Mouse (Mus musculus): ENCODE results near the gene Adgrl3.
"Not testable (repeated sequence)": the region's sequence is repeated elsewhere in the genome, so short reads cannot be mapped to it uniquely, and the experiment has no call there.

Adgrl3 gene

DNA sequence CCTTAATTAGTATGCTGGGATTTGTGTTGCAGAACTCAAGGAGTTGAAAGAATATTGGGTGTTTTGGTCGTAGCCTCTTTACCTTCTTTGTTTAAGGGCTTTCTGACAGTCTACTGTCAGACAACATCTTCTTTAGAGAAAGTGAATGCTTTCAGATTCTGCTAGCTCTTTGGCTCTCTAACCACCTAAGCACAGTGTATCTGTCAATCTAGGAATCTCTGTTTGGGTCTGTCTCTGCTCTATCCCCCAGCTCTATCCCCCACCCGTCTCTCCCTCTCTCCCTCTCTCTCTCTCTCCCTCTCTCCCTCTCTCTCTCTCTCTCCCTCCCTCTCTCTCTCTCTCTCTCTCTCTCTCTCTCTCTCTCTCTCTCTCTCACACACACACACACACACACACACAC, 535.2 kb downstream of the Adgrl3 start:
- in situ Hi-C loops (cut with MboI, MseI) = not testable (repeated sequence)

- in situ Hi-C loops (cut with MboI, MseI) = no loop called here
These were observed 536.1 kb downstream of the Adgrl3 start for GRCm38 (mm10) chr5:81556008-81556407.

DNA sequence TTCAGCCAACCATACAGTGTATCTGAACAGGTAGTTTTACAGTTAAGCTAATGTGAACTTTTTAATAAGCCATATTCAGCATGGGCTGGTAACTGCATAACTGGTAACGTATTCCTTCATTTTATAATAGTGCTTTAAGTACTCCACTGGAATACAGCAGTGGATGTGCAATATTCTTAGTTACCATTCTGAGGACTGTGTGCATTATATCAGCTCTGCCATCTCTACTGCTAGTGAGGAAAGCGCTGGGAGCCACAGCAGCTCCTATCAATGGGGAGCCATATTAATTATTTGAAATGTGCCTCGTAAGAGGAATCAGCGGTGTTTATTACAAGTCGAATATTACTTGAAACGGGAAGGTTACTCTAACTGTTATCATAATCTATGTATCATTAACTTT, 539.0 kb downstream of the Adgrl3 start:
- in situ Hi-C loops (cut with MboI, MseI) = no loop called here

DNA sequence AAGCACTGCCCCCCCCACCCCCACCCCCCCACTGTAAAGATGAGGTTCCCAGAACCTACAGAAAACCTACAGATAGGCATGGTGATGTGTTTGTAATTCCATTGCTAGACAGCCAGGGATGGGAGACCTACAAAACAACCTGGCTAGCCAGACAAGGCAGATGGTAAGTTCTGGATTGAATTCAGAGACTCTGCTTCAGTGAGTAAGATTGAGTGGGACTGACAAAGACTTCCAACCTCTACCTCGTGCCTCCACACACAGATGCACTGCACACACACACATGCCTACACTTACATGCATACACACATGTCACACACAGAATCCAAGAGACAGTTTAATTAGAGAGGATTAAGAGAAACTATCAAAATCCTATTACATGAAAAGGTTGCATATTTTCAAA, 544.4 kb downstream of the Adgrl3 start:
- in situ Hi-C loops (cut with MboI, MseI) = no loop called here

DNA sequence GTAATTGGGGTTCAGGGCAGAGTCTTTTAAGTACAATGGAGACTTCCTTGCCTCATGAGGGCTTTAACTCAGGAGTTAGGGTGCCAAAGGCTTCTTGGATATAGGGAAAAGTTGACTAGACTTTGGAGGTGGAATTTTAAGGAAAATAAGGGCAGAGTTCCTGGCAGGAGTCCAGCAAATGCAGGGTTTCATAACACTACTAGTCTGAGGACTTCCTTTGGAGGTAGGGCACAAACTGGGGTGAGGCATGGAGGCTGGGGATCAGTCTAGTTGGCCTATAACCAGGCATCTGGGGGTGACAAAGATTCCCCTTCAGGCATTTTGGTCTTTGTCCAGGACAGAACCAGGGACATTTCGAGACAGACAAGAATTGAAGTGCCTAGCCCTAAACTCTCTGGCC, 546.6 kb downstream of the Adgrl3 start:
- in situ Hi-C loops (cut with MboI, MseI) = no loop called here

DNA sequence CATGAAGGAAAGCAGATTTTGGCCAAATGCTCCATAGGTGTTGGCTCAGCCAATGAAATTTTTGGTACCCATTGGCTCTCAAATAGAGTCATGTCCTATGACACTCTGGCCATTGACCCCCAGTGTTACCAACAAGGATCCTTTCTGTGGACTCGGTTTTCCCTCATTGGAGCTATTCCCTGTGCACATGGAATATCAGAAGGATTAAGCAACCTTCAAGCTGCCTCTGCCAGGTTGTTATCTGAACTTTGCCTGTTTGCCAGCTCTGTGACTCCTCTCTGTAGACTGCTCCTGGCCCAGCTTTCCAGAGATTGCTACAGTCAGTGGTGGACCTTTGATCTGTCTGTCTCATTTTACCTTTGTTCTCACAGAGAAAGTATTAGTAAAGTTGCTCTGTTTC, 548.8 kb downstream of the Adgrl3 start:
- in situ Hi-C loops (cut with MboI, MseI) = no loop called here

DNA sequence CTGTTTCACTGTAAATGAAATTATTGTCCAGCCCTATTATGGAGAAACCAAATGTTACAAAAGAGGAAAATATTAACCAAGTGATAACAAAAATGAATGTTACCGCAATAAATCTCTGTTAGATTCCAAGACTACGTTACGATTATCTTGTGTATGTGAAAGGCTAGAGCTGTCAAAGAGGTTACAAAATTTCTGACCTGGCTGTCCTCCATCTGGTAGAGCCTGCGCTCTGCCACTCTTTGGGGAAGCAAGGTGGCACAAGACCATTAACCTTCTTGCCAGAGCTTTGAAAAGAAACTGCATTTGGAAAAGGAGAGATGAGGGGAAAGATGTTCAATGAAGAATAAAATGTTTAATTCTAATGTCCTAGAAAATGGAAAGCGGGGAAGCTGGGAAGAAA, 562.9 kb downstream of the Adgrl3 start:
- in situ Hi-C loops (cut with MboI, MseI) = no loop called here

DNA sequence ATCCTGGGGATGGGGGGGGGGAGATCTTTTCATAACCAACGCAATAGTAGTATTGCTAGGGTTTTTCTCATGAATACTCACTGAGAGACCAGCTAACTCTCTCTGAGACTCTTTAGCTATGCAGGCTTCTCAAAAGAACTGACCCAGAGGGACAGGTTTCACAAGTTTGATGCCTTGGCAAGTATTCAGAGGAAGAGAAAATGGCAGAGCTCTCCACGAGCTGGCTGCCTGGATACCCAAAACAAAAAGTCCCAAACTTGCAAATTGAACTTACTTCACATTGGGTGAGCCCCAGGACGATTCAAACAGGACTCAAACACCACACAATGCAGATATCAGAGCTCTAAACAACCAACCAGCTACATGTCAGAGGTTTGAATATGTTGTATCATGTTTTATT, 563.5 kb downstream of the Adgrl3 start:
- in situ Hi-C loops (cut with MboI, MseI) = no loop called here

DNA sequence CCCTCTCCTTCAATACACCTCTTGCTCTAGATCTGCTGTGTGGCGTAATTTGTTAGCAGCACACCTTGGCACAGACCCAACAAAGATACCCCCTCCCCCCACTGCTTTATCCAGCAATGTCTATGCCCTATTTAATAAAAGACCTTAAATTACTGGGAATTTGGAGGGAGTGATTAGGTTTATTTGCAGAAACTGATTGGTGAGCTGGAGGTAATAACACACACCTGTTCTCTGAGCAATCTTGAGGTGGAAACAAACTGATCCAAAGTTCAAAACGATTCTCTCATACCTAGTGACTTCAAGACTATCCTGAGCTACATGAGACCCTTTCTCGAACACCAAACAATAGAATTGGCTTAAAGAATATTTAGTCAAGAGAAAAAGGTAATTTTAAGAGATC, 565.0 kb downstream of the Adgrl3 start:
- in situ Hi-C loops (cut with MboI, MseI) = no loop called here

- in situ Hi-C loops (cut with MboI, MseI) = no loop called here
These were observed 570.2 kb downstream of the Adgrl3 start for GRCm38 (mm10) chr5:81590005-81590694.

DNA sequence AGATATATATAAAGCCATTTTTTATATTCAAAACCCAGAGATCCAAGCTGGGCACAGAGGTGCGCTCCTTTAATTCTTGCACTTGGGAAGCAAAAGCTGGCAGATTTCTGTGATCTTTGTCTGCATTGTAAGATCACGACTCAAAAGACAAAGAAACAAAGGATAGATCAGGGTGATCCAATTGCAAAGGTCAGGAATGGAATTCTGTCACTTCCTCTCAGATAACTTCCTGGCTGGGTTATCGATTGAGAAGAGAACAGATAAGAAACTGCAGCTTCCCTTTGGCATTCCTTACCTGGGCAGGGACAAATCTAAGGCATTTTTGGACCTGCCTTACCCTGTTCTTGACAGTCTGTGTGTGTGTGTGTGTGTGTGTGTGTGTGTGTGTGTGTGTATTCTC, 571.5 kb downstream of the Adgrl3 start:
- in situ Hi-C loops (cut with MboI, MseI) = no loop called here

GRCm38 (mm10) chr5:81593396-81593995, 573.6 kb downstream of the Adgrl3 start:
- in situ Hi-C loops (cut with MboI, MseI) = no loop called here

DNA sequence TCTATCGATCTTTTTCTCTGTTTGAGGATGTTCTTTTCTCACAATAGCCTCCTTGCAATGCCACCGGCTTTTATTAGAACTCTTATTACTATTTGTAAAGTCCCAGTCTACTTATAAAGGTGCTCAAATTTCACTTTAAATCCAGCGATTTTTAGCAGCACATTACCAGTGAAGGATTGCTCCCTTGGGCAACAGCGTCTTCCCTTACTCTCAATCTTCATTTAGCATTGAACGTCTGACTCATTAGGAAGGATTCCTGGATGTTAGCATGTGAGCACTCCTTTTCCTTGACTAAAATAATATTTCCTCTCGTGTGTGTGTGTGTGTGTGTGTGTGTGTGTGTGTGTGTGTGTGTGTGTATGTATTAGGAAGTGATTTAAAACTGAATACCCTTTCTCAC, 578.1 kb downstream of the Adgrl3 start:
- in situ Hi-C loops (cut with MboI, MseI) = no loop called here

DNA sequence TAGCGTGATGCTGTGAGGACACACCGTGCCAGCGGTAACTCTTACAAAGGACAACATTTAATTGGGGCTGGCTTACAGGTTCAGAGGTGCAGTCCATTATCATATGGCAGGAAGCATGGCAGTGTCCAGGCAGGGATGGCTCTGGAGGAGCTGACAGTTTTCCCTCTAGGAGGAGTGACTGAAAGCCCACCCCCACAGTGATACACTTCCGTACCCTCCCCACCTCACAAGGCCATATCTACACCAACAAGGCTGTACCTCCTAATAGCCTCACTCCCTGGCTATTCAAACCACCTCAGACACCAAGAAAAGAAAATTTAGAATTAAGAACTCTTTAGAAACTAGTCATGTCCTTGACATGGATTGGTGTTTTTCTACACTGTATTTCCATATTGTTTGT, 583.0 kb downstream of the Adgrl3 start:
- in situ Hi-C loops (cut with MboI, MseI) = no loop called here

- in situ Hi-C loops (cut with MboI, MseI) = no loop called here
These were observed 585.7 kb downstream of the Adgrl3 start for GRCm38 (mm10) chr5:81605646-81606045.

GRCm38 (mm10) chr5:81610223-81610622, 590.3 kb downstream of the Adgrl3 start:
- in situ Hi-C loops (cut with MboI, MseI) = no loop called here

- in situ Hi-C loops (cut with MboI, MseI) = no loop called here
These were observed 594.7 kb downstream of the Adgrl3 start for GRCm38 (mm10) chr5:81614674-81615073.

- in situ Hi-C loops (cut with MboI, MseI) = no loop called here
These were observed 601.2 kb downstream of the Adgrl3 start for GRCm38 (mm10) chr5:81621106-81621505.

DNA sequence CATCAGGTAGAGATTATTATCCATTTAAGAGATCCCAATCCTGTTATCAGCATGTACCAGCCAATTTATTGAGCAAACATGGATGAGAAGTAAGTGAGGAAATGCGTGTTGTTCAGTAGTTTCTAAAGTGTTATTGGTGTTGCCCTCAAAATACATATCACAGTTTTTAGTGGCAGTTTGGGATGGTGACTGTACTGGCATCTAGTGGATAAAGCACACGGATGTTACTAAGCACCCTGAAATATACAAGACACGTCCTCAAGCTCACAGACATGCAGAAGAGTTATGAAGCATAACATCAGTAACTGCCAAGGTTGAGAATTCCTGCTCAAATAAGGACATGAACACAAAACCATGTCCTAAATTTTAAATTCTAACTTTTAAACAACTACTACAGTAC, 601.8 kb downstream of the Adgrl3 start:
- in situ Hi-C loops (cut with MboI, MseI) = no loop called here

DNA sequence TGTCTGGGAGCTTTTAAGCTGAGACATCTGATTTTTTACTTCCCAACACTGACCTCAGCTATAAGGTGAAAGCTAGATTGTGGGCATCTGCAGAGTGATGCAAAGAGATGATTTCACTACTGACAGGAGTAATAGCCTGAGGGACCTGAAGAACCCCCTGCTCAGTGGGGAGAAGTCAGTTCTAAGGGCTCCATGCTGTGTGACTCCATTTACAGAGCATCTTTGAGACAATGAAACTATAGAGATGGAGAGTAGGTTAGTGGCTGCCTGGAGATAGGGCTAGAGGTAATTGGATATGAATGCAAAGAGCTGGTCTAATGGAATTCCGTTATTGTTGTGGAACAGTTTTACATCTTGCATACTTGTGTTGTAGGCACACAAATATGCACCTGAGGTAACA, 603.9 kb downstream of the Adgrl3 start:
- in situ Hi-C loops (cut with MboI, MseI) = no loop called here

GRCm38 (mm10) chr5:81636169-81636568, 616.2 kb downstream of the Adgrl3 start:
- in situ Hi-C loops (cut with MboI, MseI) = no loop called here

GRCm38 (mm10) chr5:81638422-81638821, 618.5 kb downstream of the Adgrl3 start:
- in situ Hi-C loops (cut with MboI, MseI) = no loop called here

DNA sequence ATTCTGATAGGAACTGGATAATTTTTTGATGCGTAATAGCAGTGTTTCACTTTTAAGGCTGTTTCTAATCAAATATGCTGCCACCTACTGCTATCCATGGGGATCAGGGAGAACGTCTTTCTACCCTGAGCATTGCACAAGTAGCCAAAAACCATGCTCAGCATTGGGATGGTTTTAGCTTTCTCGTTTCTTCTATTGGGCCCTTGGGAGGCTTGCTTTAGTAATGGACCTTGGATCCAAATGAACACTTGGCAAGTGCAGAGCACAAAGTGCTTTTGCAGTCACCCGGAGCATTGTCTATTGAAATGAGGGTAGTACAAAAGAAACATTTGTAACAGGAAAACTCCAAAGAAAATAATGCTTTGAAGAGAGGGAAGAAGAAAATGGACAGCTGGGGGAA, 620.2 kb downstream of the Adgrl3 start:
- in situ Hi-C loops (cut with MboI, MseI) = no loop called here

- in situ Hi-C loops (cut with MboI, MseI) = no loop called here
These were observed 625.6 kb downstream of the Adgrl3 start for GRCm38 (mm10) chr5:81645557-81645956.

Data from regulatory T cell (primary cell).